Mouse (Mus musculus) lung, postnatal 0 days (tissue): ENCODE measurements around the gene Enkur.

Experiments
- CTCF ChIP-seq: IDR thresholded peaks from 2 replicates; pipeline ENCODE4 v1.5.1; 2016; ENCODE audit warnings: antibody characterized with exemption, mild to moderate bottlenecking
- EP300 ChIP-seq: IDR thresholded peaks from 2 replicates; pipeline ENCODE4 v1.6.1; 2016; ENCODE audit warnings: antibody characterized with exemption, mild to moderate bottlenecking, control low read depth

GRCm38 (mm10) chr2:21187576-21187975, 17.6 kb downstream of the Enkur start:
- TF ChIP-seq CTCF (peak; percentile 85), EP300 (no peak)
